Mouse (Mus musculus) MEL (cell line): ENCODE data around the gene Ttyh2. TPM values are rescaled to one million over a fixed set of nuclear protein-coding genes. Genes with fewer than 3 reads are reported as not detected.

Experiments
- DNase-seq: peaks from one replicate; pipeline ENCODE4 v3.0.0; 2011; ENCODE audit warnings: low read depth, low spot score
- H3K27ac ChIP-seq: 2 replicates; pipeline ENCODE4 v1.5.1; 2012; ENCODE audit warnings: low read depth, mild to moderate bottlenecking, control low read depth, low read length, moderate library complexity; ENCODE audit not compliant: control insufficient read depth
- H3K27me3 ChIP-seq, 2 experiments: fragments of 150-350 bp in 1 of 2; sonication (generic) in 1 of 2; 2 replicates each; pipeline ENCODE4 v1.6.1; 2012; ENCODE audit warnings: low read length in 2 of 2, mild to moderate bottlenecking in 2 of 2, improper control_type of control experiment in 1 of 2, moderate library complexity in 1 of 2; ENCODE audit not compliant: insufficient read depth in 2 of 2, control insufficient read depth in 1 of 2
- H3K36me3 ChIP-seq, 2 experiments: 2 replicates each; pipeline ENCODE4 v1.6.1; 2012 to 2014; ENCODE audit warnings: low read length in 2 of 2, improper control_type of control experiment in 1 of 2, inconsistent platforms in 1 of 2, mild to moderate bottlenecking in 1 of 2; ENCODE audit not compliant: insufficient read depth in 2 of 2, control insufficient read depth in 1 of 2
- H3K4me1 ChIP-seq, 2 experiments: fragments of 150-350 bp in 1 of 2; sonication (generic) in 1 of 2; 2 replicates each; pipeline ENCODE4 v1.6.1; 2012; ENCODE audit warnings: low read length in 2 of 2, improper control_type of control experiment in 1 of 2, mild to moderate bottlenecking in 1 of 2; ENCODE audit not compliant: insufficient read depth in 2 of 2, control insufficient read depth in 1 of 2
- H3K4me3 ChIP-seq, 2 experiments: fragments of 150-350 bp in 1 of 2; sonication (generic) in 1 of 2; 2 replicates each; pipeline ENCODE4 v1.5.1; 2012; ENCODE audit warnings: low read depth in 2 of 2, low read length in 2 of 2, mild to moderate bottlenecking in 2 of 2, moderate library complexity in 2 of 2, control low read depth in 1 of 2, improper control_type of control experiment in 1 of 2; ENCODE audit not compliant: control insufficient read depth in 1 of 2, insufficient read depth in 1 of 2
- H3K79me2 ChIP-seq: 2 replicates; pipeline ENCODE4 v1.6.1; 2012; ENCODE audit warnings: mild to moderate bottlenecking, low read length, moderate library complexity; ENCODE audit not compliant: control insufficient read depth, poor library complexity, insufficient read depth
- H3K9ac ChIP-seq: 2 replicates; pipeline ENCODE4 v1.6.1; 2012; ENCODE audit warnings: low read depth, mild to moderate bottlenecking, control low read depth, low read length, moderate library complexity; ENCODE audit not compliant: control insufficient read depth, poor library complexity, severe bottlenecking
- H3K9me3 ChIP-seq: fragments of 150-350 bp; sonication (generic); replicated peaks from 2 replicates; pipeline ENCODE4 v1.6.1; 2012; ENCODE audit warnings: mild to moderate bottlenecking, low read length, improper control_type of control experiment, moderate library complexity; ENCODE audit not compliant: insufficient read depth
- BHLHE40 ChIP-seq: IDR thresholded peaks from 2 replicates; pipeline ENCODE4 v1.6.1; 2012; ENCODE audit warnings: low read depth, mild to moderate bottlenecking, inconsistent platforms, low read length, improper control_type of control experiment, borderline replicate concordance
- CHD1 ChIP-seq: IDR thresholded peaks from 2 replicates; pipeline ENCODE4 v1.6.1; 2012; ENCODE audit warnings: low read depth, mild to moderate bottlenecking, inconsistent platforms, low read length, improper control_type of control experiment
- CTCF ChIP-seq, 3 experiments: IDR thresholded peaks in 2 of 3; conservative IDR thresholded peaks in 1 of 3; 2 replicates each; pipeline ENCODE4 v1.5.1; 2011 to 2012; ENCODE audit warnings: low read length in 3 of 3, low read depth in 2 of 3, mild to moderate bottlenecking in 2 of 3, improper control_type of control experiment in 1 of 3, inconsistent platforms in 1 of 3, mixed read lengths in 1 of 3, moderate library complexity in 1 of 3; ENCODE audit not compliant: control insufficient read depth in 1 of 3, insufficient read depth in 1 of 3, poor library complexity in 1 of 3, severe bottlenecking in 1 of 3
- E2F4 ChIP-seq: IDR thresholded peaks from 2 replicates; pipeline ENCODE4 v1.6.1; 2011; ENCODE audit warnings: low read depth, low read length, improper control_type of control experiment, borderline replicate concordance
- ELF1 ChIP-seq: IDR thresholded peaks from 2 replicates; pipeline ENCODE4 v1.6.1; 2014; ENCODE audit warnings: low read depth, mild to moderate bottlenecking, inconsistent platforms, low read length, improper control_type of control experiment, moderate library complexity
- ETS1 ChIP-seq: IDR thresholded peaks from 2 replicates; pipeline ENCODE4 v1.6.1; 2012; ENCODE audit warnings: low read depth, mild to moderate bottlenecking, inconsistent platforms, low read length, improper control_type of control experiment, moderate library complexity
- GATA1 ChIP-seq: IDR thresholded peaks from 2 replicates; pipeline ENCODE4 v1.6.1; 2011; ENCODE audit warnings: low read depth, low read length, improper control_type of control experiment
- HCFC1 ChIP-seq: IDR thresholded peaks from 2 replicates; pipeline ENCODE4 v1.6.1; 2012; ENCODE audit warnings: low read depth, mild to moderate bottlenecking, inconsistent platforms, low read length, improper control_type of control experiment, moderate library complexity
- JUND ChIP-seq: IDR thresholded peaks from 2 replicates; pipeline ENCODE4 v1.6.1; 2011; ENCODE audit warnings: low read depth, mild to moderate bottlenecking, improper control_type of control experiment, low read length
- KAT2A ChIP-seq: conservative IDR thresholded peaks from 2 replicates; pipeline ENCODE4 v1.6.1; 2012; ENCODE audit warnings: low read depth, low read length, improper control_type of control experiment, inconsistent platforms
- MAX ChIP-seq: IDR thresholded peaks from 2 replicates; pipeline ENCODE4 v1.6.1; 2011; ENCODE audit warnings: low read length, improper control_type of control experiment
- MEF2A ChIP-seq: IDR thresholded peaks from 2 replicates; pipeline ENCODE4 v1.6.1; 2014; ENCODE audit warnings: low read depth, mild to moderate bottlenecking, inconsistent platforms, low read length, improper control_type of control experiment; ENCODE audit not compliant: poor library complexity, insufficient replicate concordance, severe bottlenecking; ENCODE audit errors: extremely low read depth
- MXI1 ChIP-seq: IDR thresholded peaks from 2 replicates; pipeline ENCODE4 v1.6.1; 2011; ENCODE audit warnings: mild to moderate bottlenecking, low read depth, low read length, improper control_type of control experiment
- MYB ChIP-seq: IDR thresholded peaks from 2 replicates; pipeline ENCODE4 v1.6.1; 2011; ENCODE audit warnings: mild to moderate bottlenecking, low read depth, low read length, improper control_type of control experiment
- MYC ChIP-seq: IDR thresholded peaks from 2 replicates; pipeline ENCODE4 v1.6.1; 2011; ENCODE audit warnings: low read depth, mild to moderate bottlenecking, low read length, improper control_type of control experiment, moderate library complexity
- NELFE ChIP-seq: IDR thresholded peaks from 2 replicates; pipeline ENCODE4 v1.6.1; 2011; ENCODE audit warnings: low read depth, low read length, improper control_type of control experiment
- NRF1 ChIP-seq: IDR thresholded peaks from 2 replicates; pipeline ENCODE4 v1.6.1; 2014; ENCODE audit warnings: low read depth, mild to moderate bottlenecking, inconsistent platforms, low read length, improper control_type of control experiment, moderate library complexity; ENCODE audit not compliant: poor library complexity, insufficient read depth, severe bottlenecking
- POLR2A ChIP-seq, 2 experiments: IDR thresholded peaks; 2 replicates each; pipeline ENCODE4 v1.6.1; 2011 to 2012; ENCODE audit warnings: low read length in 2 of 2, mild to moderate bottlenecking in 2 of 2, control low read depth in 1 of 2, improper control_type of control experiment in 1 of 2, low read depth in 1 of 2, moderate library complexity in 1 of 2; ENCODE audit not compliant: control insufficient read depth in 1 of 2, insufficient read depth in 1 of 2, poor library complexity in 1 of 2
- POLR2AphosphoS2 ChIP-seq: IDR thresholded peaks from 2 replicates; pipeline ENCODE4 v1.6.1; 2011; ENCODE audit warnings: low read length, improper control_type of control experiment
- POLR2AphosphoS5 ChIP-seq: IDR thresholded peaks from 2 replicates; pipeline ENCODE4 v1.6.1; 2012; ENCODE audit warnings: low read depth, borderline replicate concordance, mild to moderate bottlenecking, inconsistent platforms, low read length, moderate library complexity, mixed read lengths
- SIN3A ChIP-seq: IDR thresholded peaks from 2 replicates; pipeline ENCODE4 v1.6.1; 2012; ENCODE audit warnings: low read length, improper control_type of control experiment, inconsistent platforms
- TAL1 ChIP-seq: IDR thresholded peaks from 2 replicates; pipeline ENCODE4 v1.6.1; 2012; ENCODE audit warnings: mild to moderate bottlenecking, inconsistent platforms, low read length, moderate library complexity, mixed read lengths
- UBTF ChIP-seq: IDR thresholded peaks from 2 replicates; pipeline ENCODE4 v1.6.1; 2012; ENCODE audit warnings: low read depth, mild to moderate bottlenecking, inconsistent platforms, low read length, improper control_type of control experiment, moderate library complexity, borderline replicate concordance; ENCODE audit not compliant: insufficient read depth
- USF1 ChIP-seq: IDR thresholded peaks from 2 replicates; pipeline ENCODE4 v1.6.1; 2014; ENCODE audit warnings: low read depth, mild to moderate bottlenecking, inconsistent platforms, low read length, improper control_type of control experiment, moderate library complexity
- ZC3H11A ChIP-seq: IDR thresholded peaks from 2 replicates; pipeline ENCODE4 v1.6.1; 2012; ENCODE audit warnings: low read depth, mild to moderate bottlenecking, inconsistent platforms, low read length, improper control_type of control experiment
- ZMIZ1 ChIP-seq: IDR thresholded peaks from 2 replicates; pipeline ENCODE4 v1.6.1; 2012; ENCODE audit warnings: low read depth, mild to moderate bottlenecking, inconsistent platforms, low read length, improper control_type of control experiment, moderate library complexity
- polyA plus RNA-seq, 2 experiments: library from polyadenylated mRNA; stranded (reverse) in 1 of 2; unstranded in 1 of 2; fragments of >175 nt in 1 of 2; fragments of >200 nt in 1 of 2; gene quantifications; 2 replicates each; pipeline versions ENCODE4 v1.2.1 to v1.2.4; 2012; ENCODE audit warnings: low replicate concordance in 2 of 2, low read depth in 1 of 2; ENCODE audit not compliant: insufficient read length in 2 of 2, insufficient read depth in 1 of 2, missing spikeins in 1 of 2
- total RNA-seq: library from RNA; depleted of rRNA; stranded (reverse); fragments of 300-350 nt; gene quantifications from 2 replicates; pipeline ENCODE4 v1.2.3, GENCODE M21; 2012

The Ttyh2 gene
- total and polyA plus RNA-seq, 3 experiments = 7.2 to 9.7 TPM; not detected in 1

DNA sequence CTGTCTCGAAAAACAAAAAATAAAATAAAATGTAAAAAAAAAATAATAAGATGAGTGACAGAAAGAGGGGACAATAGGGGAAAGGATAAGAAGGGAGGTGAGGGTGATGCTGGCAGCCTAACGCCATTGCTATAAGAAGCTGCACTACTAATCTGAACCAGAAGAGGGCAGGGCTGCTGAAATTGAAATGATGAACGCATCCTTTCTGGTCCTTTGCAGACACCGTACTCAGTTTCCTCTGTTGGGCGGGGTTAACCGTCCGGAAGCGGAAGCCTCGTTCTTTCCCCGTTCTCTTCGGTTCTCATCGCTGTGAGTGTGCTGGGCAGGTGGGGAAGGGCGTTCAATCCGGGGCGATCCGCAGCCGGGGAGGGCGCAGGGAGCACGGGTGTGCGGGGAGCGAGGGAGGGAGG is 6.9 kb upstream of the Ttyh2 start, which contains the start of gene Rpl38 (continued):
- TF ChIP-seq USF1 (0 out of 2 replicates have a peak, but pooled peaks have one; percentile 23), JUND (0 out of 2 replicates have a peak, but pooled peaks have one; percentile 58), HCFC1 (peak; percentile 96), KAT2A (peak; percentile 88), E2F4 (no peak), MYB (no peak), GATA1 (0 out of 2 replicates have a peak, but pooled peaks have one; percentile 14), POLR2AphosphoS5 (no peak), NRF1 (no peak), POLR2A (IDR thresholded peaks at IDR 0.05; ENCODE audit: control insufficient read depth in 1 of 2, insufficient read depth in 1 of 2, low read depth in 1 of 2, low read length in 2 of 2, poor library complexity in 1 of 2) (peak; percentile 67 to 93), UBTF (no peak), NELFE (peak; percentile 92), ZC3H11A (no peak), ELF1 (peak; percentile 99)
- TF ChIP-seq, all 39 proteins: peak for 22

DNA sequence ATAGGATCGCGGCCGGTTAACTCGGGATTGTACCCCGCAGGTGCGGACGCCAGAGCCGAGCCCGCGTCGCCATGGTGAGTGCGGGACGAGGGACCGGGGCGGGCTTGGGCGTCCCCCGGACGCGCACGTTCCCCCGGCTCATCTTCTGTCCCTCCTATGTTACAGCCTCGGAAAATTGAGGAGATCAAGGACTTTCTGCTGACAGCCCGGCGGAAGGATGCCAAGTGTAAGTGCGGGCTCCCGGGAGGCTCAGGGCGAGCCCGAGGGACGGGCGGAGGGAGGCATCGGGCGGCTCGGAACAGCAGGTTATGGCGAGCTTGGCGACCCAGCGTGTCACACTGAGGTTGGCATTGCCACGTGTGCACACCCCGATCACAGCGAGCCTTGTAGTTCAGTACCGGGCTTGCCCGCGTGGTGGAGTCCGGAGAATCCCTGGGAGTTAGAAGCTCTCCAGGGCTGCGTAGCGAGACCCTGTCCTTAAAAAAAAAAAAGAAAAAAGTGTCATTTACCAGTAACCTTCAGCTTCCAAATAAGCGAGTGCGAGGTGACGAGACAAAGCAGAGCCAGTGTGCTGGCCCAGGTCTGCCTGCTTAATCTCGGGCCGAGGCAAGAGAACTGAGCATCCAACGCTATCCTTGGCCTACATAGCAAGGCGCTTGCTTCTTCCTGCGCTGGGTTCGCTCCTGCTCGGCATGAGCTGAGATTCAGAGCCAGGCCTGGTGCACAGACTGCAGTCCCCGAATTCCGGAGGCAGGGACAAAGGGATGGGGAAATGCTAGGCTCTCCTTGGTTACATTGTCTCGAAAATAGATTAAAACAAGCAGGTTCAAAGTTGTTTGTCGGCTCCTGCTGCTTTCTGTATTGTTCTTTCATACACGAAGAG is 6.2 kb upstream of the Ttyh2 start:
- peak; percentile 77 for DNase-seq
- Histone ChIP-seq H3K27me3 (no peaks in the 10 kb centered on the region), H3K4me3 (peak overlapping the region; percentile 69 to 79), H3K4me1 (peaks cover 8 to 16% of the 10 kb centered on the region in 2 experiments; a peak in 3 of 4 replicates), H3K27ac (peak overlapping the region; percentile 78), H3K79me2 (peaks cover 26% of the 10 kb centered on the region), H3K9me3 (no peaks in the 10 kb centered on the region), H3K36me3 (peaks cover 12 to 14% of the 10 kb centered on the region in 2 experiments), H3K9ac (peak overlapping the region; percentile 85)
- TF ChIP-seq USF1 (peak; percentile 26; the same call in 1 of the 2 replicates), CHD1 (peak; percentile 12; the same call in 1 of the 2 replicates), POLR2A (IDR thresholded peaks at IDR 0.05; ENCODE audit: control insufficient read depth in 1 of 2, insufficient read depth in 1 of 2, low read depth in 1 of 2, low read length in 2 of 2, poor library complexity in 1 of 2) (peak in 1 of 2 experiments; percentile 46; a peak in 1 of 4 replicates), E2F4 (no peak), MYC (peak; percentile 71), TAL1 (no peak), MYB (no peak), POLR2AphosphoS5 (0 out of 2 replicates have a peak, but pooled peaks have one; percentile 42), MXI1 (peak; percentile 75), MEF2A (no peak), GATA1 (no peak), CTCF (IDR thresholded peaks at IDR 0.05 in 2 of 3, conservative IDR thresholded peaks at IDR 0.05 in 1 of 3; ENCODE audit: control insufficient read depth in 1 of 3, insufficient read depth in 1 of 3, low read depth in 2 of 3, low read length in 3 of 3, poor library complexity in 1 of 3, severe bottlenecking in 1 of 3) (peak in 1 of 3 experiments; percentile 8; a peak in 1 of 6 replicates), SIN3A (peak; percentile 17), HCFC1 (no peak), POLR2AphosphoS2 (peak; percentile 17; the same call in 1 of the 2 replicates), ZMIZ1 (no peak), ETS1 (no peak), BHLHE40 (no peak), MAX (peak; percentile 81; the same call in 1 of the 2 replicates)
